Mouse (Mus musculus): ENCODE measurements around the gene Pip4k2a.

Pip4k2a gene

DNA sequence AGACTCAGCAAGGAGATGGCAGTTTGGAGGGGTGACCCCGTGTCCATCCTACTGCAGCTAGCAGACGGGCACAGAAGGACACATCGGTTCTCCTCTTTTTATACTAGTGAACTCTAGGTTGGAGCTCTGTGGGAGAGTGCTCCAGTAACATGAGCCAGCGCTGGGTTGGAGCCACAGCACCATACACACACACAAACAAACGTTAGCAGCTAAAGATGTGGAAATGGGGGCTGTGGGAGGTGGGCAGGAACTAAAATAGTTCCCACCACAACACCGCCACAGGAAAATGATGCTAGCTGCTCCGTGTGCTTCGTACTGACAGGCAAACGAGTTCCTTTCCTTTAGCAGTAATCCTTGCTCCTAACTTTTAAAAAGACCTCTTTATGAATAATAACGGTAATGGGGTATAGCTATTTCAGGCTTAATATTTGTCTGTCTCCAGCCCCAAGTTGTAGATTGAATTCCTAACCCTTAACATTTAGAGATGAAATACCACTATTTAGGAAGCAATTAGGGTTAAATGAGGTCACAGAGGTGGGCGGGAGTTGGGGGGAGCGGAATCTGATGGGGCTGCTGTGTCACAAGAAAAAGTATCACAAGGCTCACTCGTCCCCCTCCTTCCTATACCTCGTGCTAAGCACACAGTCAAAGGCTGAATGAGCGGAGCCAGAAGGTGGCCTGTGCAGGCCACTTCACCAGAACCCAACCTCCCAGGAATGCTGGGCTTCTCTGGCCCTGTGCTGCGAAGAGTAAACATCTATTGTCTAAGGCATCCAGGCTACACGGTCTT is 73.9 kb downstream of the Pip4k2a start:
- DNase-seq (ENCODE audit: low read depth, low spot score), result no peak

DNA sequence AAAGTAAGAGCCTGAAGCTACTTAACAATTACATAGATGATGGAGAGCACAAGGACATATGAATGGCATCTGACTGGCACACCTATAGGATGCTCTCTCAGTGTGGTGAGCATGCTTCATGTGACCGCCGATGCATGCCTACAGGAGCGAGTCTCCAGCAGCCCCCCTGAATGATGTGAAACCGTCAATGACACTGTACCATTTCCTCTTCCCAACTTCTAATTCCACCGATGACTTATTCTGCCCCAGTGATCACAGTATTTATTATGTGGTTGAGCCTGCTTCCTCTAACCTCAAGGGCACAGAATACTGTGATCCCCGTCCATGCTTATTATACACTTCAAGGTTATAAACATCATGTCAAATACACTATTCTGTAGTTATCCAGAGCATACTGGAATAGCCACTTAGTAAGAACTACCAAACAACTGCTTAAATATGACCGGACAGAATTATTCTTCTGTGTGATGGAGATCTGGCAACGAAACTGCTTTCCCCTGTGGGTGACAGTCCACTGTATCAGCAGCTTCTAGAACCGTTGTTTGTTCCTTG is 74.8 kb downstream of the Pip4k2a start:
- DNase-seq (ENCODE audit: low read depth, low spot score), result no peak

DNA sequence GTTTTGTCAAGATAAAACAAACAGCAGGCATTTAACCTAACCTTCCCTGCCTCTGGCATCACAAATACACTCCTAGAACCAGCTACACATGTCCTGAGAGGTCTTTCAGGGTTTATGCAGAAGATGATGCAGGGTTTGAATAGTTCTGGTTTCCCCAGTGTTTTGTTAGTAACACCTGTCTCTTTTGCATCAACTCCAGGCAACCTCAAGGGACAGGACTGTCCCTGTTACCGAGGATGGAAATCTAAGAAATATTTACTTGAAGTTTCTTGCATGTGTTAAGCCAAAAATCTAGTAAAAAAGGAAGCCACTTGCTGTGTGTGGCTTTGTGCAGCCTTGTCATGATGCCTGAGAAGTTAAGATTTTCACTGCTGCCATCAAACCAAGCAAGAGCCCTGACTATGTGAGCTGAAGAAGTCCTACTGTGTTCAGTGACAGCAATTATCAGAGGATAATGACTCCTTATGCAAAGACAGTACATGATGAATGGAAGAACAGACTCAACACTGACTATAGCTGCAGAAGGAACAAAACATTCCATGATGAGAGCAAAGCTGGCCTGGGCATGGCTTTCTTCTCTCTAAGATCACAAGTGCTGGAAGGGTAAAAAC is 76.3 kb downstream of the Pip4k2a start:
- no peak for DNase-seq (ENCODE audit: low read depth, low spot score)

DNA sequence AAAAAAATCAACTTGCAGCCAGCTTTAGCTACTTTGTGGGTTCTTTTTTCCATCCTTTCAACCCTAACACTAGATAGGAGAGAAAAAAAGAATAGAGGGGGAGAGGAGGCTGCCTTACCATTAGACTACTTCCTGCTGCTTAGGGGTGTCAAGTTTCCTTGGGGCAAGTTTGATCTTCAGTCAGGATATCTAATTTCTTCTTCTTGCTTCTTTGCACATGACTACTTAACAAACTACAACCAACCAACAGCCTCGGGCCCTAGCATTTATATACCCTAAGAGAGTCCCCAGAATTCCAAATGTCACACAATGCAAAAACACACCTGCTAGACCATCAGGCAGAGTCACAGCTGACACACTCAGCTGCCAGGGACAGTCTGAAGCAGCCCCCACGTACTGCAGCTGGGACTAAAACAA is 77.5 kb downstream of the Pip4k2a start:
- no peak for DNase-seq (ENCODE audit: low read depth, low spot score)

DNA sequence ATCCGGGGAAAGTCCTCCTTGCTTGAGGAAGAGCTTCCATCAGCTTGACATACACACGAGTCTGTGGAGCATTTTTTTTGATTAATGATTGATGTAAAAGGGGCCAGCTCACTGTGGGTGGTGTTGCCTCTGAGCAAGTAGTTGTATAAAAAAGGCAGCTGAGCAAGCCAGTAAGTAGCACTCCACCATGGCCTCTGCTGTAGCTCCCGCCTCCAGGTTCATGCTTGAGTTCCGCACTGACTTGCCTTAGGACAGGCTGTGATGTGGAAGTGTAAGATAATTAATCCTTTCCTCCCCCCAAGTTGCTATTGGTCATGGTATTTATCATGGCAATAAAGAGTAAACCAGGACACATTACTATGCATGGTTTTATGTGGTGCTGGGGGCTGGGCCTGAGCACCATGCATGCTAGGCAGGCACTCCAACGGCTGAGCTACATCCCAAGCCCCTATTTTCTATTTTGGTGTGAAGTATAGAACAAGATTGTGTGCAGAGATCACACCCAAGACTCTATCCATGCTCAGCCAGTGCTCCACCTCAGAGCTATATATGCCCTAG is 78.0 kb downstream of the Pip4k2a start:
- DNase-seq (ENCODE audit: low read depth, low spot score), result no peak

DNA sequence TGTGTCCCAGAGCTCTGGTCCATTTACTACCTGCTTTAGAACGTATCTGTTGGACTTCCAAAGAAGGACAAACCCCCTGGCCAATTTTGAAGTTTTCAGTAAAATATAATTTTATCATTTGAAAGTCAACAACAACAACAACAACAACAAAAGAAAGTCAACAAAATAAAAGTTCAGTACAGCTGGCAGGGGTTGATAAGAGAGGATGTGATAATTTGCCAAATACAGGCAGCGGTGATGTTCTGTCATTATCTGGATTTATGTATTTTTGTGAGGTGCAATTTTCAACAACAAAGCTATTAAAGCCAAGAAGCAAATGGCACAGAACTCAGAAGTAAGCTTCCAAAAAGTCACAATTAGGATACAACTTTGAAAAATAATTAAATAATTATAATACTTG is 80.1 kb downstream of the Pip4k2a start:
- no peak for DNase-seq (ENCODE audit: low read depth, low spot score)

DNA sequence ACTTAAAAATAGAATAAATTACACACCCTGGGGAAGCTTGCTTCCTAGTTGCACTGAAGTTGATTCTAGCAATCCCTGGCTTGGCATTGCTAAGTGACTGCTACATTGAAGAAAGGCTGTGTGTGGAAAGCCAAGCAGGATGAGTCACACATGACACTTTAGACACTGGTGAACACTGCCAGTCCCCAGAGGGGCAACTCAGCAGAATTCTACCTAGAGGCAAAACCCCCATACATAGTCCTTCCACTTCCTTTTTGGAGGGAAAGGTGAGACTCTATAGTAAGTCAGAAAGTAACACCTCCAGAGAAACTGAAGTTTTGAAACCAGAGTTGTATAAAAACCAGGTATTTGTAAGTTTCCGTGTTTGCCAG is 80.6 kb downstream of the Pip4k2a start:
- no peak for DNase-seq (ENCODE audit: low read depth, low spot score)

DNA sequence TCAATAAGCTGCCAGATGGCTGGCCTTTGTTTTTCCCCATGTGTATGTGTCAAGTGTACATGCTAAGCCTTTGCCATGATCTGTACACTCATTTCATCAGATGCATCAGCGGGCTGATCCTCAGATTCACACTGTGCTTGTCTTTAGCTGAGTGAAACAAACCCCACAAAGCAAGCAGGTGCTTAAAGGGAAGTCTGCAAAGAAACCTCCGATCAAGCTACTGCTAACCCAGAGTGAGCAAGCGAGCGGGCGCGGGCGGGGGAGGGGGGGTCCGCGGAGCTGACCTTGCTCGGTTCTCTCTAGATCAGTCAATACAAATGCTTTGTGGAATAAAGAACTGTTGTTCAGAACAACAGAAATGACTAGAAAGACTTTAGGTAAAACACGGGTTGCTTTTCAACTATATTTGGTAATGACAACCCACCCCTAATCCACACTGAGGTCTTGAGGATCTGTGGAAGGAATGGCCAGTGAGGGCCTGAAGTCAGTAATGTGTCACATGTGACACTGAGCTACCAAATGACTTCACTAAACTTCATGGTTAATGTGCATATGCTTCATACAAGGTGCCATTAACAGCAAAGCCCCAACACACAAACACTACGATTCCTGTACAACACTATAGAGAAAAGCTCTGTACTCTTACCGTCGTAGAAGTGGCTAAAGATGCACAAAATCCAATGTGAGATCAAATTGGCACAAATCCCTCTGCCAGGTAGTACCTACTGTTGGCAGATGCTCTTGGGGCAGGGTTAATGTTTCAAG is 81.1 kb downstream of the Pip4k2a start:
- no peak for DNase-seq (ENCODE audit: low read depth, low spot score)

DNA sequence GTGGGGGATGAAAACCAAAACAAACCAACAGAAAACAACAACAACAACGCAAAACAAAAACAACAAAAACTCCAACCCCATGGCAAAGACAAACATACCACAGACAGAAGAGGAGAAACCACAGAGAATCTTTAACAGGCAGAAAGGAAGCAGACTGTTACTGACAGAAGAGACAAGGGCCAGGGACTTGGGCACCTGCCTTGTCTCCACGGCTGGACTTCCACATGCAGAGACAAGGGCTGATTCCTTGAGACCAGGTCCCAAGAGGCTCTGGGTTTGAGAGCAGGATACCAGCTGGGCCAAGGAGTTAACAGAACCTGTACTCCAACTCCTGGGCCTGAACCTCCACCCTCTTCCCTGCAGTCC is 81.9 kb downstream of the Pip4k2a start:
- DNase-seq (ENCODE audit: low read depth, low spot score), result no peak

DNA sequence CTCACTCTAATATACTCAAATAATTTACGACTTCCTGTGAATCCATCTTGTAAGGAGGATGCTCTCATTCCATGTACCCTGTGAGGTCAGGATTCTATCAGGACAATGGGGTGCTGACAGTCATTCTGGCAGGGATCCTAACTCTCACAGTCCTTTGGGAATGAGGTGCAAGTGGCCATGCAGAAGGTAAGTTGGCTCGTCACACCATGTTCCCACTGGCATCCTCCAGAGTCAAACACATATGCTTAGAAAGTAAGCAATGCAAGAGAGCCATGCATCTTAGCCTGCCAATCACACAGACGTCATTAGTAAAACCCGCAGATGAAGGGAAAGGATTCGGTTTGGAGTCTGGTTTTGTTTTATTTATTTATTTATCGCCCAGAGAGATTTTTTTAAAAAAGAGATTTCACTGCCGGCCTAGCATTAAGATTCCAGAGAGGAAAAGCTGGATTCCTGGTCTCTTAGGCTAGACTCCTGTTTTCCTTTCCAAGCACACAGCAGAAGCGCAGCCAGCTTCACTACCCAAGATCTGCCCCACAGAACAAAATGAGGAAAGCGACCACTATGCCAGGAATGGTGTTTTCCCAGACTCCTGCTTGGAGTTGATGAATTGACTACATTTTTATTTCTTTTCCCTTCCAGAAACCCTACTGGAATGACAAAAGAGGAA is 82.4 kb downstream of the Pip4k2a start:
- no peak for DNase-seq (ENCODE audit: low read depth, low spot score)

DNA sequence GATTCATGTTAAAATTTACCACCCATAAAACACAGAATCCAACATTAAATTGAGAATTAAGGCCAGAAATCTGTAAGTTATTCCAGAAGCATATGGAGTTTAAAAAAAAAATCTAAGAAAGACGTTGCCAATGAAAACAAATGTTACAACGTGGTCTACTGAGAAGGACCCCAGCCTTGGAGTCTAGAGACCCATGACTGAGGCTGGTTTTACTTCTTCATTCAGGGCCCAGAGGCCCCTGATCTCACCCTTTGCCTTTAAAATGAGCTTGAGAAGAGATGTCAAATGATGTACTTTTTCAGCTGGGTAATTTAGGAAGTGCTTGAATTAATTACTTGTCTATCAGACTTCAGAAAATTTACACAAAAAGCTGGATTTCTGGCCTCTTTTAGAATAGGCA is 83.2 kb downstream of the Pip4k2a start:
- DNase-seq (ENCODE audit: low read depth, low spot score), result no peak

DNA sequence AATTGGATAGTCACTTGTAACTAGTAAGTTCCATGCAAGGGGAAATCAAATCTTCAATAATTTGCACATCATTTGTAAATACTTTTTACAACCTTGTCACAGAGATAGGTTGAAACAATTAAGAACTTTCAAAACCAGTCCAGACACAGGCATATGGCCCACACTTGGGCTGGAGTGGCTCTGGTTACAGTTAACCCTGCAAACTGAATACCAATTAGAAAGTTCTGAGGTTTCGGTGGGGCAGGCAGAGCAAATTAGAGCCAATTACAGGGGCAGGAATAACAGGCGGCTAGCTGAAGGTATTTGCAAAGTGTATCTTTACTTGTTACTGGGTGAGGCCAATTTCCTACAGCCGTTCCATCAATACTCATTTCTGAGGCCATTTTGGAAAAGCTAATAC is 84.3 kb downstream of the Pip4k2a start:
- DNase-seq (ENCODE audit: low read depth, low spot score), result no peak

DNA sequence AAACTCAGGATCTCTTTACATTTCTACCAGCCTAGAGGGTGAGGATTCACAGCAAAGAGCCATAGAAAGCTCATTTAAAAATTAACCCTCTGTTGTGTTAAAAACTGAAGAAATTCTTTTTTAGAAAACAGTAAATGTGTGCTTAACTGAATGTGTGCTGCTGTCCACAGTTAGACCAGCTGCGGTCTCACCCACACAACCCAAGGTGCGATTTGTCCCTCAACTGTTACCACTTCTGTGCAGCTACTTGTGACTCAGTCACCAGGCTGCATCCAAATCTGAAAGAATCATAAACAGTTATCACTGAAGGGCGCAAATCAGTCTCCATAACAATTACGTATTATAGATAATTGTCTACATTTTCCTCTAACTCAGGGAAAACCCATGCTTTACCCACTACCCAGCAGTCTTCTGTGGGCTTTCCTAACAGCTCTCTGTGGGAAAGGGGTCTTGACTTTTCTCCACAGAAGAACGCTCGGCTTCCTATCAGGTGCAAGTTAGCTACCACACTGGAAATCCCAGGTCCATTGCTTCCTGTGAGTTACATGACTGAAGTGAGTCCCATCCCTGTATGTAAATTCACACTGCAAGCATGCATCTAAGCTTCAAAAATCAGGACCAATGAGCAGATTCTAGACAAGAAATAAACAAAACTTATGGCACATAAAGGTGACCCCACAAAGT is 86.5 kb downstream of the Pip4k2a start:
- DNase-seq (ENCODE audit: low read depth, low spot score), result no peak

DNA sequence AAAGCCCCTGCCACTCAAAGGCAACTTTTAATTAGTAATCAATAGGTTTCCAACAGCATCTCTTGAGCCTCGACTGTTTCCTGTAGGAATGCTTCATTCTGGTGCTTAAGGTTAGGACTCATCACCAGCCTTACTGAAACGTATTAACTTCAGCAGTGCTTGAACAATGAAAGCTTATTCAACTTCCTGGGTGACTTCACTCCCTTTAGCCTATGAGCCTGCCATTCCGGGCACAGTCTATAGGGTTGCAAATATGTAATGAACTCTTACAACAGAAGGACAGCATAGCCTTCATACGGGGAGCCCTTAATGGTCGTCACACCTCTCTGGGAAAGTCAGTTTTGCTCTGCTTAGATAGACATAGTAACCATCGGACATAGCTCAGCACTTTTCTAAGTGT is 87.7 kb downstream of the Pip4k2a start:
- no peak for DNase-seq (ENCODE audit: low read depth, low spot score)

DNA sequence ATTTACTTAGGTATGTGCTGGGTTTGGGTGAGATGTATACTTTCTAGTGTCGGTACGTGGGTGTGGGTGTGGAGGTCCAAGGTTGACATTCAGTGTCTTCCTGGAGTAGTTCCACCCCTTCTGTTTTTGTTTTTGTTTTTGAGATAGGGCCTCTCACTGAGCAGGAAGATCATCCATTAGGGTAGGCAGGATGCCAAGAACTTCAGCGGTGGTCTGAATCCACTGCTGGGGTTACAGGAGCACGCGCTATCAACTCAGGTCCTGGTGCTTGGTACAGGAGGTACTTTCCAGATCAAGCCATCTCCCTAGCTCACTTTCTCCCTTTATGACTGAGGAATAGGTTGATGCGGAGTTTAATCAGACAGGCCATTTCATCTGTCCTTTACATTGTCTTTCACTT is 88.2 kb downstream of the Pip4k2a start:
- no peak for DNase-seq (ENCODE audit: low read depth, low spot score)

DNA sequence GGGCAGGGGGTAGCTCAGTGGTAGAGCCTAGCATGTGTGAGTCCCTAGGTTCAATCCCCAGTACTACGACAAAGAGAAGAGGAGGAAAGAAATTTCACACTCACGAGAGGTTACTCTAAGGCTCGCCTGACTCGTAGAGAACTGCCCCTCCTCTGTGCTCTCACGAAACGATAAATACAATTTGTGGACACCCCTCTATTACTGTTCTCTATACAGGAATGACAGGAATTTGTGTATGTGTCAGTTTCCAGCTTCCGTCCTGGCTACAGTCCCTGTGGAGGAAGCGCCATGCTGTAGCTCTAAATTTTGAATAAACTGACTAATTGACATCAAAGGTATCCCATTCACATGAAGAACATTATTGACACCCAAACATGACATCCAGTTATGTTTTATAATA is 90.7 kb downstream of the Pip4k2a start:
- no peak for DNase-seq (ENCODE audit: low read depth, low spot score)

DNA sequence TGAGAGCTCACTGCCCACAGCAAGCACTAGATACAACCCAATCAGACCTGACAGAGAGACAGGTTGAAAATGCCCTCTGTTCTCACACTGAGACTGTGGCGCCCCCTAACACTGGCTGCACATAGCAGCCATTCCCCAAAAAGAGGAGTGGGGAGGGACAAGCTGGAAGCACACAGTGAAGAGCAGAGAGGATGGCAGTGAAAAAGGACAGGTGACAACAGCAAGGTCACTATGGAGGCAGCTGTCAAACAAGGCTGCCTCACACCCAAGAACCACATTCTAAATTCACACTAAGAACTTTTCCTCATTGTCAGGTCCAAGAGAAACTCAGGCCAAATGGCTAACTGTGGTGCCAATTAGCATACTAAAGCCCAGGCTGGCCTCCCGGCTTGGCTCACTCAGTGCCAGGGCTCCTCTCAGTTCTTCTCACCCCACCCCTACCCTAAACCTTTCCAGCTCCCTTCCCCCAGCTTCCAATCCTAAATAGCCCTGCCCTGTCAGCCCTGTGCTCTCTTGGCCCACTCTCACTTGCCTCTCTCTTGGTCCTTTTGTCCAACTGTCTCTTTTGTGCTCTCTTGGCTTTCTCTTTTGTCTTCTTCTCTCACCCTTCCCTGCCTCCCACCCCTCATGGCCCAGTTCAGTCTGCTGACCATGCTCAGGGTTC is 91.4 kb downstream of the Pip4k2a start:
- no peak for DNase-seq (ENCODE audit: low read depth, low spot score)

DNA sequence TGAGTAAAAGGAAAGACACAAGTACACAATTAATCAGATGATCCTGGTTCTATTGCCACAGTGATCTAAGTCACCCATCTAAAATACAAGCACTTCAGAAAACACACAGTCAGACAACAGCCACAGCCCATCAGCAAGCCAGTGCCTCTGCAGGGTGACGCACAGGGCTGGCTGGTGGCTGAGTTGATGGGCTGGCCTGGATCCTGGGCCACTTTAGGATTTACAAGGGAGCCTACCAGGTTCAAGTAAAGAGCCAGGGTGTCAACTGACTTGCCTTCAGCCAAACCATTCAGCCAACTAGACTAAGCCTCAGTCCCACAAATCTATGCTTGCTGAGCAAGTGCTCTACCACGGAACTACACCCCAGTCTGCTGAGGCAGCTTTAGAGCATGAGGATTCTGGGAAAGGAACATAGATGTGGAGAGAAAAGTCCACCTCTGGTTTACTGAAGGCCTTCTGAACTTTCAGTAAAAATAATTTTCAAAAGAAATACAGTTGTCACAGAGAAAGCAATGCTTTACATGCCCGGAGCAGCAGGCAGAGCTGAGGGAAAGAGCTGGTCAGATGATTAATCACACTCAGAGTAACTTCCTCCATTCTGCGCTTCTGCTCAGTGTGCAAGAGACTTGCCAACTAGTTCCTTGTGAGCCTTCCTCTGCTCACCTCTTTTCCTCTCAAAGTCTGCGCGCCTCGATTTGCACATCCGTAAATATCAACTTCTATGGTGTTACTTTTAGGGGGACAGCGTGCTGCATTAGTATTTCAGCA is 94.4 kb downstream of the Pip4k2a start:
- DNase-seq (ENCODE audit: low read depth, low spot score), result no peak

DNA sequence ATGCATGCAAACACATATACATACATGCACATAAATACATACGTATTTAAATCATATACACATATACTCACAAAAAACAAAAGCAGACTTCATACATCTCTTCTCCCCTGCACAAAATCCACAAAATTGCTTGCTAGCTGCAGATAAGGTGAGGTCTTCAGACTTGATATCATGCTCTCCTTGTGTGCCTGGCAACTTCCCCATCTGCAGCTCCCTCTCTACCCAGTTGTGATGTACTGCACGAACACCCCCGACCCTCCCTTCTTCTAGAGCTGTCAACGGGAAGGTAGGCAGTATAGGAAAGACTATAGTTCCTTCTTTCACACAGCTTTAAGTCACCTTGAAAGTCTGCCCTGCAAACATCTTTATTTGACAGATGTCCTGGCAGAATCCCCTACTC is 96.8 kb downstream of the Pip4k2a start:
- DNase-seq (ENCODE audit: low read depth, low spot score), result no peak

DNA sequence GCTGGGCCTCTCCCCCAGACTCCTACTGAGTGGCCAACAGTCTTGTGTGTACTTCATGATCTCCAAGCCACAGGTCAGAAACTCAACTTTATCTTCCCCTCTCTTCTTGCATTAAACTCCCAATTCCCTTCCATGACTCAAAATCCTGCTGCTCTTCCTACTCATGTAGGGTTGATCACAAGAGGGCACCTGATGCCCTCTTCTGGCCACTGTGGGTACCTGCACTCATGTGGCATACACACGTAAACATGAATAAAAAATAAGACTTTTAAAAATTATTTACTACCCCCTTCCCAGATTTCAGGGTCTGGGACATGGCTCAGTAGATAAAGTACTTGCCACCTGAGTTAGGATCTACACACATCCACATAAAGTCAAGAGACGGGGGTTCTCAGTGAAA is 97.3 kb downstream of the Pip4k2a start:
- DNase-seq (ENCODE audit: low read depth, low spot score), result no peak
